Mouse (Mus musculus) lung, postnatal 4 days (tissue): ENCODE results near the gene Eif5a.

ENCODE experiments used
- DNase-seq, 2 experiments: peaks; one replicate each; pipeline ENCODE4 v3.0.0; 2021

Eif5a gene

GRCm38 (mm10) chr11:69901406-69901846 lies 20.3 kb downstream of the Eif5a start:
- DNase-seq, result peak; percentile 94 to 98

GRCm38 (mm10) chr11:69900471-69901405 lies 21.0 kb downstream of the Eif5a start, which contains the start of the genes 2810408A11Rik and Neurl4:
2810408A11Rik (minus strand) TSS chr11:69900987.
Neurl4 (plus strand) TSS chr11:69901072.
- DNase-seq, result peak; percentile 93 to 95

- no peak for DNase-seq
These were observed 21.9 kb downstream of the Eif5a start for GRCm38 (mm10) chr11:69899870-69900269.

GRCm38 (mm10) chr11:69895291-69895690 lies 26.5 kb downstream of the Eif5a start, which contains the start of gene Acap1:
Acap1 (minus strand) TSS chr11:69895539.
- peak in 1 of 2 experiments; percentile 19 for DNase-seq

GRCm38 (mm10) chr11:69894671-69895070 lies 27.1 kb downstream of the Eif5a start:
- peak; percentile 54 to 58 for DNase-seq

- DNase-seq, result peak; percentile 50 to 65
These were observed 30.3 kb downstream of the Eif5a start for GRCm38 (mm10) chr11:69891482-69891881.

- DNase-seq, result peak in 1 of 2 experiments; percentile 52
These were observed 34.7 kb downstream of the Eif5a start for GRCm38 (mm10) chr11:69886907-69887635.

GRCm38 (mm10) chr11:69884663-69885062 lies 37.1 kb downstream of the Eif5a start:
- no peak for DNase-seq

GRCm38 (mm10) chr11:69884240-69884639 lies 37.5 kb downstream of the Eif5a start:
- peak in 1 of 2 experiments; percentile 28 for DNase-seq

- no peak for DNase-seq
These were observed 38.1 kb downstream of the Eif5a start for GRCm38 (mm10) chr11:69883527-69884151.

- DNase-seq, result peak in 1 of 2 experiments; percentile 49
These were observed 38.7 kb downstream of the Eif5a start for GRCm38 (mm10) chr11:69883066-69883465.

GRCm38 (mm10) chr11:69881787-69882670 lies 39.7 kb downstream of the Eif5a start:
- no peak for DNase-seq

- DNase-seq, result peak; percentile 94 to 96
These were observed 40.7 kb downstream of the Eif5a start, which contains the start of gene Kctd11 for GRCm38 (mm10) chr11:69880853-69881603. Kctd11 (minus strand) TSS chr11:69881406.

- peak in 1 of 2 experiments; percentile 87 for DNase-seq
These were observed 41.3 kb downstream of the Eif5a start for GRCm38 (mm10) chr11:69880506-69880852.

- no peak for DNase-seq
These were observed 42.0 kb downstream of the Eif5a start for GRCm38 (mm10) chr11:69879711-69880110.

- DNase-seq, result no peak
These were observed 42.8 kb downstream of the Eif5a start for GRCm38 (mm10) chr11:69878952-69879351.

GRCm38 (mm10) chr11:69878399-69878798 lies 43.4 kb downstream of the Eif5a start:
- DNase-seq, result no peak

GRCm38 (mm10) chr11:69877878-69878277 lies 43.9 kb downstream of the Eif5a start, which contains the start of gene Tmem95:
Tmem95 (minus strand) TSS chr11:69878018.
- DNase-seq, result no peak

- peak; percentile 92 to 95 for DNase-seq
These were observed 44.9 kb downstream of the Eif5a start for GRCm38 (mm10) chr11:69876867-69877266.

GRCm38 (mm10) chr11:69876186-69876585 lies 45.6 kb downstream of the Eif5a start:
- DNase-seq, result peak; percentile 81 to 89

- DNase-seq, result no peak
These were observed 49.3 kb downstream of the Eif5a start for GRCm38 (mm10) chr11:69872451-69872850.
